Mouse (Mus musculus): Measurements from ENCODE around the gene Washc3.

GRCm38 (mm10) chr10:88261186-88261585 lies 60.3 kb downstream of the Washc3 start:
- TF ChIP-seq CTCF (IDR thresholded peaks at IDR 0.05; ENCODE audit: control insufficient read depth, insufficient read depth, low read length): no peak
- no peak for TF ChIP-seq POLR2A (IDR thresholded peaks at IDR 0.05; ENCODE audit: borderline replicate concordance, control insufficient read depth, low read depth, low read length)

All from bone marrow, adult 2 months (tissue).